ENCODE assay signal across 8 mouse cellular contexts in the genomic region with DNA sequence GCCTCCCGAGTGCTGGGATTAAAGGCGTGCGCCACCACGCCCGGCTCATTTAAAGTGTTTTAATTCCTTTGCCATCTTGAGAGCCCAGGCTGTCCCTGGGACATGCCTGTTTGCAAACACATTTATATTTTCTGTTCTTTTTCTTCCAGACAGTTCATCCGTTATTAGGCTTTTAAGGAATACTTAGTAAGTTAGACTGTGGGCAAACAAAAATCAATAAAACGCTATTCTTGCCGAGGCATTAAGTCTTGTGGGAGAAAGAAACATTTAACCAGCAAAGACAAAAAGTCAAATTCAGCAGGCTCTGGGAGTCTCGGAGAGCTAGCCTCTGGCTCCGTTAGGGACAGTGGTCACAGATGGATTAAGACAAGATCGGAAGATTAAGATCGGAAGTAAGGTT. TPM values are rescaled to one million over a fixed set of nuclear protein-coding genes. Genes with fewer than 3 reads are reported as not detected.
DNase-seq lines count a peak whose midpoint lies in the region; ATAC-seq and TF ChIP-seq lines count a peak whose summit lies in the region.

No protein-coding gene starts in this region.

- no peaks in the 10 kb centered on the region for H3K27me3 ChIP-seq in heart, embryonic 15.5 days
- H3K27me3 ChIP-seq in midbrain, embryonic 11.5 days (ENCODE audit: control insufficient read depth, insufficient read depth, low read length), result peaks cover 5% of the 10 kb centered on the region
- peaks cover 53% of the 10 kb centered on the region for H3K27me3 ChIP-seq in midbrain, embryonic 10.5 days (ENCODE audit: low read depth, poor library complexity, severe bottlenecking)
- H3K27me3 ChIP-seq in limb, embryonic 15.5 days, result no peaks in the 10 kb centered on the region; the same call in 1 of the 2 replicates
- H3K27me3 ChIP-seq in thymus, adult 2 months (ENCODE audit: control insufficient read depth, insufficient read depth, low read length), result no peaks in the 10 kb centered on the region

- H3K9ac ChIP-seq in heart, embryonic 15.5 days, result no peak overlapping the region
- no peak overlapping the region for H3K9ac ChIP-seq in midbrain, embryonic 11.5 days (ENCODE audit: low read length)
- H3K9ac ChIP-seq in limb, embryonic 15.5 days, result no peak overlapping the region

- 72% methylated on average over 12 of the region's 12 CpGs for WGBS in heart, embryonic 15.5 days
- 63% methylated on average over 12 of the region's 12 CpGs for WGBS in midbrain, embryonic 11.5 days
- 74% methylated on average over 12 of the region's 12 CpGs for WGBS in midbrain, embryonic 10.5 days
- WGBS in limb, embryonic 15.5 days, result 72% methylated on average over 12 of the region's 12 CpGs
- WGBS in thymus, adult 2 months, result 89% methylated on average over 12 of the region's 12 CpGs

- DNase-seq in heart, adult 18-20 months, result no peak
- no peak for DNase-seq in midbrain, embryonic 11.5 days (ENCODE audit: low spot score, missing footprints)
- no peak for DNase-seq in midbrain, embryonic 10.5 days (ENCODE audit: low spot score)
- no peak for DNase-seq in ovary, adult 18-20 months (ENCODE audit: low spot score)
- no peak for DNase-seq in thymus, adult 2 months
- no peak for DNase-seq in testis, postnatal 14 days (ENCODE audit: low spot score)

- no peak for ATAC-seq in heart, embryonic 15.5 days (replicated peaks; ENCODE audit: insufficient number of reproducible peaks, insufficient read depth, low FRiP score, low read depth)
- no peak for ATAC-seq in midbrain, embryonic 11.5 days (ENCODE audit: low FRiP score)
- no peak for ATAC-seq in limb, embryonic 15.5 days (ENCODE audit: insufficient number of reproducible peaks, low FRiP score, low TSS enrichment, low read depth)

- no peak for TF ChIP-seq CTCF in thymus, adult 2 months (IDR thresholded peaks at IDR 0.05; ENCODE audit: borderline replicate concordance, control insufficient read depth, extremely low read depth, insufficient read depth, low read length, poor library complexity)

- TF ChIP-seq POLR2A in thymus, adult 2 months (IDR thresholded peaks at IDR 0.05; ENCODE audit: control insufficient read depth, extremely low read depth, insufficient read depth, low read length, poor library complexity), result no peak

- peaks cover 9% of the 10 kb centered on the region for H3K4me1 ChIP-seq in heart, embryonic 15.5 days (replicated peaks)
- no peaks in the 10 kb centered on the region; the same call in 1 of the 2 replicates for H3K4me1 ChIP-seq in midbrain, embryonic 11.5 days (ENCODE audit: control insufficient read depth, insufficient read depth, low read length)
- peaks cover 27% of the 10 kb centered on the region for H3K4me1 ChIP-seq in midbrain, embryonic 10.5 days
- H3K4me1 ChIP-seq in limb, embryonic 15.5 days, result peaks cover 29% of the 10 kb centered on the region
- H3K4me1 ChIP-seq in thymus, adult 2 months (replicated peaks; ENCODE audit: control insufficient read depth, insufficient read depth, low read length), result peaks cover 17% of the 10 kb centered on the region

- H3K27ac ChIP-seq in heart, embryonic 15.5 days, result no peak overlapping the region
- H3K27ac ChIP-seq in midbrain, embryonic 11.5 days (ENCODE audit: low read depth, low read length), result no peak overlapping the region
- no peak overlapping the region for H3K27ac ChIP-seq in midbrain, embryonic 10.5 days (replicated peaks)
- no peak overlapping the region for H3K27ac ChIP-seq in limb, embryonic 15.5 days
- H3K27ac ChIP-seq in thymus, adult 2 months (ENCODE audit: control insufficient read depth, insufficient read depth, low read length), result no peak overlapping the region

- no peaks in the 10 kb centered on the region for H3K9me3 ChIP-seq in heart, embryonic 15.5 days (replicated peaks)
- no peaks in the 10 kb centered on the region for H3K9me3 ChIP-seq in midbrain, embryonic 11.5 days (ENCODE audit: control insufficient read depth, low read length)
- no peaks in the 10 kb centered on the region for H3K9me3 ChIP-seq in midbrain, embryonic 10.5 days (replicated peaks)
- H3K9me3 ChIP-seq in limb, embryonic 15.5 days, result no peaks in the 10 kb centered on the region

- no peaks in the 10 kb centered on the region for H3K36me3 ChIP-seq in heart, embryonic 15.5 days
- H3K36me3 ChIP-seq in midbrain, embryonic 11.5 days (ENCODE audit: control insufficient read depth, insufficient read depth, low read length), result no peaks in the 10 kb centered on the region
- H3K36me3 ChIP-seq in midbrain, embryonic 10.5 days, result no peaks in the 10 kb centered on the region
- no peaks in the 10 kb centered on the region for H3K36me3 ChIP-seq in limb, embryonic 15.5 days
- H3K36me3 ChIP-seq in thymus, adult 2 months (ENCODE audit: control insufficient read depth, insufficient read depth, low read length), result no peaks in the 10 kb centered on the region

- H3K4me3 ChIP-seq in heart, embryonic 15.5 days, result peak overlapping the region; percentile 35; the same call in 1 of the 2 replicates
- no peak overlapping the region for H3K4me3 ChIP-seq in midbrain, embryonic 11.5 days (ENCODE audit: low read depth, low read length)
- no peak overlapping the region for H3K4me3 ChIP-seq in midbrain, embryonic 10.5 days
- H3K4me3 ChIP-seq in limb, embryonic 15.5 days, result no peak overlapping the region
- no peak overlapping the region for H3K4me3 ChIP-seq in thymus, adult 2 months (ENCODE audit: control insufficient read depth, insufficient read depth, low read length)

- H3K4me2 ChIP-seq in heart, embryonic 15.5 days, result peak overlapping the region; percentile 64
- peak overlapping the region; percentile 8; the same call in 1 of the 2 replicates for H3K4me2 ChIP-seq in midbrain, embryonic 11.5 days
- H3K4me2 ChIP-seq in limb, embryonic 15.5 days, result peak overlapping the region; percentile 43

RNA-seq across cellular contexts. Expression of a gene that starts 52.0 kb away (rescaled TPM):
- 78.5 and 85.9 TPM in 2 replicates for polyA plus RNA-seq in heart, embryonic 15.5 days (2015; fragmentation: Nextera tagmentation; extraction: Ambion mirVana)
- total RNA-seq in heart, adult 18-20 months (2021), result 10 to 100 TPM; 31.3 to 34.7 TPM
- 235 and 238 TPM in 2 replicates for polyA plus RNA-seq in midbrain, embryonic 11.5 days (2014; fragmentation: Nextera tagmentation; extraction: Ambion mirVana)
- polyA plus RNA-seq in midbrain, embryonic 10.5 days (2016; fragmentation: Nextera tagmentation; extraction: Ambion mirVana), result 222 and 239 TPM in 2 replicates
- polyA plus RNA-seq in limb, embryonic 15.5 days (2015; fragmentation: Nextera tagmentation; extraction: Ambion mirVana), result 125 TPM in 2 replicates
- polyA plus RNA-seq in thymus, adult 2 months (2012; rRNA removed), result 171 and 218 TPM in 2 replicates

Comparison
In these comparisons a context has a peak if more than half of its experiments do, and no peak if none do; other contexts are left out.
1. H3K4me2 ChIP-seq: peak in every context shown above with its lines; median percentile 64 in heart, embryonic 15.5 days; 43 in limb, embryonic 15.5 days; 8 in midbrain, embryonic 11.5 days.